Mouse (Mus musculus): ENCODE results near the gene Fcamr.

- TF ChIP-seq GATA1 (IDR thresholded peaks at IDR 0.05; ENCODE audit: borderline replicate concordance, low read length) (no peak), FLI1 (IDR thresholded peaks at IDR 0.05; ENCODE audit: low read length) (no peak)
These were observed 19.0 kb downstream of the Fcamr start for GRCm38 (mm10) chr1:130819737-130820136.

Data from megakaryocyte, embryonic 14.5 days (primary cell).